Mouse (Mus musculus) duodenum, adult 2 months (tissue): ENCODE measurements around the gene Vim. TPM values are rescaled to one million over a fixed set of nuclear protein-coding genes. Genes with fewer than 3 reads are reported as not detected.

ENCODE experiments used
- polyA plus RNA-seq: library from polyadenylated mRNA; depleted of rRNA; stranded (reverse); fragments of >200 nt; gene quantifications from 2 replicates; pipeline ENCODE4 v1.2.3, GENCODE M21; 2012; ENCODE audit warnings: low replicate concordance; rRNA removed

Vim gene
- polyA plus RNA-seq, result 269 and 303 TPM in 2 replicates

GRCm38 (mm10) chr2:13573408-13574065, at the start of gene Vim:
TSS of gene Vim (plus strand) at chr2:13573927.

GRCm38 (mm10) chr2:13544193-13544824, 29.4 kb upstream of the Vim start, which contains the start of gene Trdmt1:
TSS of gene Trdmt1 (minus strand) at chr2:13544668.

Other genes with a start within 250 kb of the Vim start
- gene Cubn, start 82.1 kb upstream of the Vim start, polyA plus RNA-seq, result 0.29 and 10.9 TPM in 2 replicates
- 0.20 and 0.34 TPM in 2 replicates for gene Trdmt1, start 29.3 kb upstream of the Vim start, polyA plus RNA-seq
- 0.18 and 1.3 TPM in 2 replicates for gene St8sia6, start 220.1 kb downstream of the Vim start, polyA plus RNA-seq